Mouse (Mus musculus): ENCODE results near the gene Nfatc2. TPM values are rescaled to one million over a fixed set of nuclear protein-coding genes. Genes with fewer than 3 reads are reported as not detected.
A peak's percentile ranks its signal among the peaks of the same experiment; 100 is the strongest.

The Nfatc2 gene
- total and polyA plus RNA-seq, 2 experiments from 2014 or later, result 6.4 to 7.3 TPM

GRCm38 (mm10) chr2:168440918-168441328 lies 160.5 kb downstream of the Nfatc2 start:
- ATAC-seq (ENCODE audit: low FRiP score), result no peak
- no peaks in the 10 kb centered on the region for H3K36me3 ChIP-seq (ENCODE audit: insufficient read depth, low read length)
- no peak overlapping the region for H3K4me3 ChIP-seq (ENCODE audit: low read depth, low read length)
- H3K9ac ChIP-seq (replicated peaks; ENCODE audit: low read length, poor library complexity, severe bottlenecking), result no peak overlapping the region
- no peak for TF ChIP-seq CTCF (IDR thresholded peaks at IDR 0.05)
- no peaks in the 10 kb centered on the region for H3K4me1 ChIP-seq (ENCODE audit: insufficient read depth, low read length)
- no peaks in the 10 kb centered on the region for H3K27me3 ChIP-seq (ENCODE audit: insufficient read depth, low read length)
- 86% methylated on average over 17 of the region's 17 CpGs for WGBS
- DNase-seq (ENCODE audit: low spot score), result peak; percentile 70
- H3K9me3 ChIP-seq (ENCODE audit: low read length), result no peaks in the 10 kb centered on the region
- no peak overlapping the region for H3K27ac ChIP-seq (ENCODE audit: low read depth, low read length)
- no peak overlapping the region for H3K4me2 ChIP-seq (ENCODE audit: low read depth, low read length, poor library complexity, severe bottlenecking)

- TF ChIP-seq CTCF (IDR thresholded peaks at IDR 0.05), result no peak
- no peaks in the 10 kb centered on the region for H3K9me3 ChIP-seq (ENCODE audit: low read length)
- no peak overlapping the region for H3K4me2 ChIP-seq (ENCODE audit: low read depth, low read length, poor library complexity, severe bottlenecking)
- WGBS, result 54% methylated on average over 8 of the region's 8 CpGs
- no peaks in the 10 kb centered on the region for H3K36me3 ChIP-seq (ENCODE audit: insufficient read depth, low read length)
- no peak overlapping the region for H3K4me3 ChIP-seq (ENCODE audit: low read depth, low read length)
- no peak overlapping the region for H3K27ac ChIP-seq (ENCODE audit: low read depth, low read length)
- ATAC-seq (ENCODE audit: low FRiP score), result no peak
- no peaks in the 10 kb centered on the region for H3K27me3 ChIP-seq (ENCODE audit: insufficient read depth, low read length)
- no peaks in the 10 kb centered on the region for H3K4me1 ChIP-seq (ENCODE audit: insufficient read depth, low read length)
- no peak for DNase-seq (ENCODE audit: low spot score)
- no peak overlapping the region for H3K9ac ChIP-seq (replicated peaks; ENCODE audit: low read length, poor library complexity, severe bottlenecking)
Measured at GRCm38 (mm10) chr2:168438981-168439452, 162.4 kb downstream of the Nfatc2 start.

- no peaks in the 10 kb centered on the region for H3K36me3 ChIP-seq (ENCODE audit: insufficient read depth, low read length)
- no peak overlapping the region for H3K4me3 ChIP-seq (ENCODE audit: low read depth, low read length)
- no peaks in the 10 kb centered on the region for H3K4me1 ChIP-seq (ENCODE audit: insufficient read depth, low read length)
- H3K9ac ChIP-seq (replicated peaks; ENCODE audit: low read length, poor library complexity, severe bottlenecking), result no peak overlapping the region
- ATAC-seq (ENCODE audit: low FRiP score), result no peak
- H3K27me3 ChIP-seq (ENCODE audit: insufficient read depth, low read length), result no peaks in the 10 kb centered on the region
- WGBS, result 79% methylated on average over 5 of the region's 5 CpGs
- no peak for TF ChIP-seq CTCF (IDR thresholded peaks at IDR 0.05)
- H3K4me2 ChIP-seq (ENCODE audit: low read depth, low read length, poor library complexity, severe bottlenecking), result no peak overlapping the region
- DNase-seq (ENCODE audit: low spot score), result no peak
- no peak overlapping the region for H3K27ac ChIP-seq (ENCODE audit: low read depth, low read length)
- H3K9me3 ChIP-seq (ENCODE audit: low read length), result no peaks in the 10 kb centered on the region
Measured at GRCm38 (mm10) chr2:168434187-168434586, 167.3 kb downstream of the Nfatc2 start.

GRCm38 (mm10) chr2:168433392-168433791 lies 168.1 kb downstream of the Nfatc2 start:
- Histone ChIP-seq H3K9me3 (ENCODE audit: low read length) (no peaks in the 10 kb centered on the region), H3K27me3 (ENCODE audit: insufficient read depth, low read length) (no peaks in the 10 kb centered on the region), H3K36me3 (ENCODE audit: insufficient read depth, low read length) (no peaks in the 10 kb centered on the region), H3K9ac (replicated peaks; ENCODE audit: low read length, poor library complexity, severe bottlenecking) (no peak overlapping the region), H3K27ac (ENCODE audit: low read depth, low read length) (no peak overlapping the region), H3K4me1 (ENCODE audit: insufficient read depth, low read length) (no peaks in the 10 kb centered on the region), H3K4me2 (ENCODE audit: low read depth, low read length, poor library complexity, severe bottlenecking) (no peak overlapping the region), H3K4me3 (ENCODE audit: low read depth, low read length) (no peak overlapping the region)
- DNase-seq (ENCODE audit: low spot score) (no peak), ATAC-seq (ENCODE audit: low FRiP score) (no peak)
- peak; percentile 26 for TF ChIP-seq CTCF (IDR thresholded peaks at IDR 0.05)
- WGBS, result 70% methylated on average over 5 of the region's 5 CpGs

- WGBS, result 92% methylated on average over 7 of the region's 7 CpGs
- H3K4me2 ChIP-seq (ENCODE audit: low read depth, low read length, poor library complexity, severe bottlenecking), result no peak overlapping the region
- TF ChIP-seq CTCF (IDR thresholded peaks at IDR 0.05), result no peak
- H3K4me3 ChIP-seq (ENCODE audit: low read depth, low read length), result no peak overlapping the region
- DNase-seq (ENCODE audit: low spot score), result no peak
- no peak overlapping the region for H3K27ac ChIP-seq (ENCODE audit: low read depth, low read length)
- H3K27me3 ChIP-seq (ENCODE audit: insufficient read depth, low read length), result no peaks in the 10 kb centered on the region
- no peaks in the 10 kb centered on the region for H3K4me1 ChIP-seq (ENCODE audit: insufficient read depth, low read length)
- no peak overlapping the region for H3K9ac ChIP-seq (replicated peaks; ENCODE audit: low read length, poor library complexity, severe bottlenecking)
- H3K36me3 ChIP-seq (ENCODE audit: insufficient read depth, low read length), result no peaks in the 10 kb centered on the region
- no peak for ATAC-seq (ENCODE audit: low FRiP score)
- no peaks in the 10 kb centered on the region for H3K9me3 ChIP-seq (ENCODE audit: low read length)
Measured at GRCm38 (mm10) chr2:168432394-168432793, 169.1 kb downstream of the Nfatc2 start.

GRCm38 (mm10) chr2:168429598-168429997 lies 171.9 kb downstream of the Nfatc2 start:
- DNase-seq (ENCODE audit: low spot score) (no peak), ATAC-seq (ENCODE audit: low FRiP score) (no peak)
- Histone ChIP-seq H3K9me3 (ENCODE audit: low read length) (no peaks in the 10 kb centered on the region), H3K27me3 (ENCODE audit: insufficient read depth, low read length) (no peaks in the 10 kb centered on the region), H3K27ac (ENCODE audit: low read depth, low read length) (no peak overlapping the region), H3K4me1 (ENCODE audit: insufficient read depth, low read length) (no peaks in the 10 kb centered on the region), H3K9ac (replicated peaks; ENCODE audit: low read length, poor library complexity, severe bottlenecking) (no peak overlapping the region), H3K4me3 (ENCODE audit: low read depth, low read length) (no peak overlapping the region), H3K36me3 (ENCODE audit: insufficient read depth, low read length) (no peaks in the 10 kb centered on the region), H3K4me2 (ENCODE audit: low read depth, low read length, poor library complexity, severe bottlenecking) (no peak overlapping the region)
- 95% methylated on average over 10 of the region's 10 CpGs for WGBS
- TF ChIP-seq CTCF (IDR thresholded peaks at IDR 0.05), result no peak
